Mouse (Mus musculus) cerebellum, postnatal 4 days (tissue): ENCODE data around the gene Cryba4.

Experiments
- DNase-seq, 2 experiments: peaks; one replicate each; pipeline ENCODE4 v3.0.0; 2022; ENCODE audit warnings: low spot score in 2 of 2, mixed read lengths in 1 of 2

Cryba4 gene

DNA sequence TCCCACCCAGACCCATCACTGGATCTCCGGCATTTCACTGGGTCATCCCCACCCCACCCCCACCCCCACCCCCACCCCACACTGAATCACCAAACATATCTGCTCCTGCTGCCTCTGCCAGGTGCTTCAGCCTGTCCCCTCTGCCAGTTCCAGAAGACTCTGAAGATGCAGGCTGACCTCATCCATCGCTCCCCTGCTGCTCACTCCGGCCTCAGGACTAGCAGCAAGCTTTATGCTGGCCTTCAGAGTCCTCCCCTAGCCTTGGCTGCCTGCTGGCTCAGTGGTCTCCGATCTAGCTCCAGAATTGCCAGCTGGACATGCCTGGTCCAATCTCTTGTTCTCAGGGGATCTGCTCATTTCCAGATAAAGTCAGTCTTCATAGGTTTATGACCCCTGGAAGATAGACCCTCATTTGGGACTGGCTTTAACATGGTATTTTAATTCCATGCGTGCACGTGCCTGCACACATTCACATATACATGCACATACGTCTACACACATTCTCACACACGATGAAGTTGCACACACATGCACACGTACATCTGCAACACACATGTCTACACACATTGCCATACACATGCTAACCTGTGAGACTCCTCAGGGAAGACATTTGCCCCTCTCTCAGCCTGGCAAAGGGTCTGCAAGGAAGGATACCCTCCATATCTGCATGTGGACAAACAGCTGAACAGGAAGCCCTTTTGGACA, 14.3 kb downstream of the Cryba4 start:
- no peak for DNase-seq

DNA sequence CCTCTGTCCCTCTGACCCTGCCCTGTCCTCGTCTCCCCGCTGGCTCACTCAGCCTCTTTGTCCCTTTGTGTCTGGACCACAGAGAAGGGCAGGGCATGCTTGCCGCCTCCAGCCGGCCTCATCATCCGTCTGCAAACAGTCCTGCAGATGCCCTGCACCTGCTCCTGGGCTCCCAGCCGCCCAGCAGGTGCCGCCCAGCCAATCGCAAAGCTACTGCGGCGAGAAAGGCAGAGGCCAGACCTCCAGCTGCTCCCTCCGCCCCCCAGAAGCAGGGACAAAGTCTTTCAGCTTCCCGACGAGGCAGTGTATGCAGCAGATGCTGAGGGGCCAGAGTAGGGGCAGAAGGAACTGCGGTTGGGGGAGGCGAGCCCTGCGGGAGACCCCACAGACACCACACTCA, 14.9 kb downstream of the Cryba4 start:
- peak in 1 of 2 experiments; percentile 76 for DNase-seq

DNA sequence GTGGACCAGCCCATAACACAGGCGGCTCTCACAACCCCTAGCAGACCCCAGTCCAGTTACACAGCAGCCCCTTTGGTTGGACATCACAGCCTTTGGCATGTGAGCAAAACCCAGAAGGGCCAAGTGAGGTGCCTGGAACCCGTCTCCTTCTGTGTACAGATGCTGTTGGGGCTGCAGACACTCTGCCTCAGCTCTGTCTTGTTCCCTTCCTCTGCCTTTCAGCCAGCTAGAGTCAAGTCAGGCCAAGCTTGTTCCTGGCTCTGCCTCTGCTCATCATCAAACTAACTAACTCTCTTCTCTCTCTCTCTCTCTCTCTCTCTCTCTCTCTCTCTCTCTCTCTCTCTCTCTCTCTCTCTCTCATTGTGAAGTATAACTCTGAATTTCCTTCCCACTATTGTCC, 15.7 kb downstream of the Cryba4 start:
- no peak for DNase-seq

DNA sequence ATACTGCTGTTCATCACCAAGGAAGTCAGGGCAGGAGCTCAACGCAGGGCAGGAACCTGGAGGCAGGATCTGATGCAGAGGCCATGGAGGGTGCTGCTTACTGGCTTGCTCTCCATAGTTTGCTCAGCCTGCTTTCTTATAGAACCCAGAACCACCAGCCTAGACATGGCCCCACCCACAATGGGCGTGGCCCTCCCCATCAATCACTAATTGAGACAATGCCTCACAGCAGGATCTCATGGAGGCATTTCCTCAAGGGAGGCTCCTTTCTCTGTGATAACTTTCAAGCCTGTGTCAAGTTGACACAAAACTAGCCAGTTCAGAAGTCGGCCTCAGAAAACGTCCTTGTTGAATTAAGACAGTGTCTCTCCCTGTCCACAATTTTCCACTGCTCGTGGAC, 16.5 kb downstream of the Cryba4 start:
- DNase-seq = no peak

DNA sequence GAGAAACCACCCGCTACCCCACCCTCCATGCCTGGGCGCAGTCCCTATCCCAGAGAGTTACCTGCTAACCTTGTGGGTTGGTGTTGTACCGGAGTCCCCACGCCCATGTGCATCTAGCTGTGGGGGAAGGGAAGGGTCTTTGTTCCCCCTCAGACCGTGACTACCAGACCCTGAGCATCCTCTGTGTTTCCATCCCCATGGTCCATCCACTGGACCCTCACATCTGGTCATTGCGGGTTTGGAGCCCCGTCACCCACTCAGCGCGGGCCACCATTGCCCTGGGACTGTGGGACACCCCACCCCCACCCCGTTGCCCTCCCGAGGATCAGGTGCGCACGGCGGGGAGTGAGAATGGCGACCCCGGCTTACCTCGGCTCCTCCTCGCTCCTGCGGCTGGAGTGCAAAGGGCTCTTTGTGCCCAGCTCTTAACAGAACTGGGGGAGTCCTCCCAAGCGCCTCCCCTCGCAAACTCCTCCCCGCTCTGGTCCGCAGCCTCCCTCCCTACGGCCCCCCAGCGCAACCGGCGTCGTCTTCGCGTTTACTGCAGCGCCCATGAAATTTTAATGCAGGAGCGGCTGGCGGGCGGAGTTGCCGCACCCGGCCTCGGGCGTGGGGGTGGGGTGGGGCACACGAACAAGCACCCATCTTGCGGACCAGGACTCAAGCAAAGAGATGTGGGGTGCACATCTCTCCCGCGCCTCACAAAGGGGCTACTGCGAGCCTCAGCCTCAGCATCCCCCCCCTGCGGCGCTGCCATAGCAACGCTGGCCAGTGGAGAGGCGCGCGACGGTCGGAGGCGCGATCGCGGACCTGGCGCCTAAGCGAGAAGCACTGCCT, 23.9 kb downstream of the Cryba4 start:
- peak; percentile 51 to 78 for DNase-seq

DNA sequence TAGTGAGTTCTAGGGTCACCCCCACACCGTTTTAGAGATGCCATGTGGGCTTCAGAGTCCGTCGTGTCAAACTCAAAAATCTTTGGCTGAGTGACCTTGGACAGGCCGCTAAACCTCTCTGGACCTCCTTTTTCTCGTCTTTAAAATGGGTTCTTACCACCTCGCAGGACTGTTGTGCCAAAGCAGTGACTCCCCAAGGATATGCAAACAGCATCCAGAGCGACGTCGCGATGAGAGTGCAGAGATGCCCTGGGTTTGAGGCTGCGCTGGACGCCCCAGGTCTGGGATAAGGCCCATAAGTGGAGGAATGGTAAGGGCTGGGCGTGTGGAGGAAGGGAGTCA, 24.4 kb downstream of the Cryba4 start:
- no peak for DNase-seq

DNA sequence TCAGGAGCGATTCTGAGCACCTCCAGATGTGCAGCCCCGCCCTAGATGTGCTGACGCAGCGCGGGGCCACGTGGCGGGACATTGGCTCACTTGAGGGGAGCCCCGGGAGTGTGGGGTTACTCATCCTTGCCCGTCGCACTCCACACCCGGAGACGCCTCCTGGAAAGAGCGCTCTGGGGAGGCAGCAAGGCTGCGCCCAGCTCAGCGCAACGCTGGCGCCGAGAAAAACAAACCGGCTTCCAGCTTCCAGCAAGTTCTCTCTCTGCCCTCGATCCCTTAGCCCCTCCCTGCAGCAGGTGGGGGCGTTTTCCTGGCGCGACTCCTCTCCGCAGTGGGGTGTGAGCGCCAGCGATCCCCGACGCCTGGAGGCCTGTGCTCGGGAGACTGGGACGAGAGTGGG, 25.0 kb downstream of the Cryba4 start:
- DNase-seq = no peak

DNA sequence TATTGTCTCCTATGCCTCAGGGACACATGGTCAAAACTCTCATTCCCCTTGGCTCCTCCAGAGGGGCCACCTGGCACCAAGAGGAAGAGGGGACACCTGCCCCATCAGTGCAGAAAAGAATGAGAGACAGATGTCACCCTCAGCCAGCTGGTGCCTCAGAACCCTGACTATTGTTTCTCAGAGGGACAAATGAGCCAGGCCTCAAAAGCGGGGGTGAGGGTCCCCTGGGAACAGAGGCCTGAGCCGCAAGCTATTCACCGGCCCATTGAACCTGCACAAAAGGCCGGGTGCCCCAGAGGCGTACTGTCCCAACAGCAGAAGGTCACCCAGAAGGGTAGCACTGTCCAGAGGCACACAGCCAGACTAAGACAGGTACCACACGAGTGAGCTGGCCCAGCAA, 26.7 kb downstream of the Cryba4 start:
- no peak for DNase-seq

DNA sequence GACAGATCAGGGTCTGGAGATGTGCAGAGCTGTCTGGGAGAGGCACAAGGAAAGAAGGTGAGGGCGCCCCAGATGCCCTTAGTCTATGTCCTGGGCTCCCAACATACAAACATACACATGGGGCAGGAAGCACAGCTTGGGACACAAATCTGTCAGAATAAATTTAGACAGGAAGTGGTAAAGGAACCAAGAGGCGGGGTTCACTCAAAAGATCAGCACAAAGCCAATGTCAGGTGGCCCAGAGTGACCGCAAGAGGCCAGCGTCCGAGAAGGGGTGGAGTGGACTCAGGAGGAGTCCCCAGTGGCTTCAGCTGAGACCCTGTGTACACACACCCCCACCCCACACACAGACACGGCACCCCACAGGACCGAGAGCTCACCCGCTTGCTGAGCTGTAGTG, 32.1 kb downstream of the Cryba4 start:
- no peak for DNase-seq

DNA sequence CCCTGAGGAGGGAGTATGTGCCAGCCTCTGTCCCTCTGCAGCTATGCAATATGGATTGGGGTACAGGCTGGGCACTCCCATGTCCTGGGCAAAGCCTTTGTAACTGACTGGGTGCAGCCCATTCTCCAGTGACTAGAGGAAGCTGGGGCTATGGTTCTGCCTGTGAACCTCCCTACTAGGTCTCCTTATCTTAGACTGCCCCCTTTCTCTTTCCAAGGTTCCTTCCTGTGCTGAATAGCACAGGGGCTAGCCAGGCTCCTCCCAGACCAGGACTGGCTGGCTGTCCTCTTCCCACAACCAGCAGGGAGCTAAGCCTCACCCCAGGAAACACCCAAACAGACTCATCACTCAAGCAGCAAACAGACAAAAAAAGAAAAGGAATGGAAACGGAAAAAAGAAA, 32.9 kb downstream of the Cryba4 start:
- no peak for DNase-seq

DNA sequence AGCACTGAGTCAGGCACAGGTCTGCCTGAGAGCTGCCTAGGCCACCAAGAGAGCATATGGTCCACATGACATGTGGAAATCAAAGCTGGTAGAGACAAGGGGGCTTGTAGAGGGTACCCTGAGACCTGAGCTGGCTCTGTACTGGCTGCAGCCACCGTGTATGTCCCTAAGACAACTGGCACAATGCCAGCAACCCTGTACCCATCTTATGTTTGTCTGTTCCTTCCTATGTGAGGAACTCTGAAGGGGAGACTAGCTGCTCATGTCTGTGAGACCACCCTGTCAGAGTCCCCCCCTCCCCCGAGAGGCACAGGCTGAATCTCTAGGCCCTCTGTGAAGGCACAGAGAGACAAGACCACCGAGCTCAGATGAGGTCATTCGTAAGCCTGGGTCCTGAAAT, 33.6 kb downstream of the Cryba4 start:
- DNase-seq = no peak

DNA sequence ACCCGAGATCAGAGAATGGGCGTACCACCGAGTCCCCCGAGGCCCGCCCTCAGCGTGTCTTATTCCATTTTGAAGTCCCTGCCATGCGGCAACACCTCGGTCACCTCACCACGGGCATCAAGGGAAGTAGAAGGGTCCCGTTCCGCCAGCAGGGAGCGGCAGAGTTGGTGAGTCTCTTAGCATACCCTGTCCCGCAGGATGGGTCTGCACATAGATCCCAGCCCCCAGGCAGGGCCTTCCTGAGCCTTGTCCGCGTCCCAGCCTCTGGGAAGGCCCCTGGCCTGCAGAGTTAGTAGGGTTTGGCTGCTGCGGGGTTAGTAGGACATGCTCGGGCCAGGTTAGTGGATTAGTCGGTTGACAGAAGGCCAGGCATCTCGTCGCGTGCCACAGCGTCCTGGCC, 35.3 kb downstream of the Cryba4 start:
- no peak for DNase-seq

DNA sequence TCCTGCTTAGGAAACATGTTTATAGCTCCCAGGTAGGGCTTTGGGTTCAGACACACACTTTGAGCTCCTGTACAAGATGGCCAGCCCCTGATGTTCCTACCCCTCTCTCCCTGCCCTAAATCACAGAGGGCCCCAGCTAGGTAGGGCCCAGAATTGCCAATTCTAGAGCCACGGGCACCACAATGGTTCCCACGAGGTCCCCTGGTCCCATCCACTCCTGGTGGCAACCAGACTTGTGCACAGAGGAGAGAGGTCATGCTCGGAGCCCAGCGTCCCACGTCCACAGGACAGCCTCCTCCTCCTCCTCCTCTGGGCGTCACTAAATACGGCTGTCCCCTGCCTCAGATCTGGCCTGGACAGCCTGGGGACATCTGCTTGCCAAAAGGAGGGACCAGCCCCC, 36.0 kb downstream of the Cryba4 start:
- no peak for DNase-seq

DNA sequence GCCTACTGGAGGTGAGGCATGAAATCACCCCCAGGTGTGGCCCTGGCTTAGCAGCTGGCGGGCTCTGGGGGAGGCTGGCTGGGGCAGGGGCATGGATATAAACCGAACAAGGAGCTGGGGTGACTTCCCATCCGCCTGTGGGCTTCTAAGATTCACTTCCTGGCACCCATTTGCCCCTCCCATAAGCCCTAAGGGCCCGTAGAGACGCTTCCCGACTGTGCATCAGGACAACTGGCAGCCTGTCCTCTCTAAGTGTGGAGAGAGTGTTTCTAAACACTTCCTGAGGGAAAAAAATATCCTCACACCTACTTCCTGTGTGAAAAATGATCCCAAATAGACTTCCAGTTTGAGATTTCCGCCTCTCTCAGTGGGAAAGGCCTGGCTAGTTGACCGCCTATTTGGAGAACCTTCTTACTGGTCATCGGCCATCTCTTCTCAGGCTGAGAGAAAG, 36.5 kb downstream of the Cryba4 start:
- no peak for DNase-seq

DNA sequence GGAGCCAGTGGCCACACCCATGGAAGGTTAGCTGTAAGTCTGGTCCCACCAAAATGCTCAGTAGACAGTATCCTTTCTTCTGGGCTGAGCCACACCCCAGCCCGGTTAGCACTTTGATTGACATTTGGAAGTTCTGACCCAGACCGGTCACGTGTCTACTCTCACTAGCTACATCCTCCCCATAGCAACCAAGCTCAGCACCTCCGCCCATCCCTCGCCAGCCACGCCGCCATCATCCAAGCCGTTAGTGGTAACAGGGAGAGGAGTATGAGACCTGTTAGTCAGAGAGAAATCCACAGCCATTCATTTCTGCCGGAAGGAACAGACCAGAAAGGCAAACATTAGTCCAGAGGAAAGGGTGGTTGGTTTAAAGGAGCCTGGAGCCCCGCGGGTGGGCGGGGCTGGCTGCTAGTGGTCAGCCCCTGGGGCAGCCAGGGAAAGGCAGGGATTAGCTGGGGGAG, 37.0 kb downstream of the Cryba4 start:
- DNase-seq = peak in 1 of 2 experiments; percentile 33

DNA sequence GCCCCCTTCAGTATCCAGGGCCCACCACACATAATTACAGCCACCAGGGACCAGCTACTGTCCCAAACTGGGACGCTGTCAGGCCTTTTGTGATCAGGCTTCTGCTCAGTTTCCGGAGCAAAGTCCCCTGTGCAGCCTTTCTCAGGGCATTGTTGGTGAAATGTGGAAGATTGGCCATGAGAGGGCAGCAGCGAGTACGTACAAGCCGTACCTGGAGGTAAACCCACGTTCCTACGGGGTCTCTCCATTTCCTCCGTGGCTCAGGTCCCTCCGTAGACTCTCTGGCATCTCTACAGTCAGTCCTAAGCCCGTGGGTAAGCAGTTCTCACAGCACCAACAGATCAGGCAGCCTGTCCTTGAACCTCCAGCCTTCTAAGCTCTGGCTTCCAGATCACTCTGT, 37.9 kb downstream of the Cryba4 start:
- peak; percentile 69 to 84 for DNase-seq

DNA sequence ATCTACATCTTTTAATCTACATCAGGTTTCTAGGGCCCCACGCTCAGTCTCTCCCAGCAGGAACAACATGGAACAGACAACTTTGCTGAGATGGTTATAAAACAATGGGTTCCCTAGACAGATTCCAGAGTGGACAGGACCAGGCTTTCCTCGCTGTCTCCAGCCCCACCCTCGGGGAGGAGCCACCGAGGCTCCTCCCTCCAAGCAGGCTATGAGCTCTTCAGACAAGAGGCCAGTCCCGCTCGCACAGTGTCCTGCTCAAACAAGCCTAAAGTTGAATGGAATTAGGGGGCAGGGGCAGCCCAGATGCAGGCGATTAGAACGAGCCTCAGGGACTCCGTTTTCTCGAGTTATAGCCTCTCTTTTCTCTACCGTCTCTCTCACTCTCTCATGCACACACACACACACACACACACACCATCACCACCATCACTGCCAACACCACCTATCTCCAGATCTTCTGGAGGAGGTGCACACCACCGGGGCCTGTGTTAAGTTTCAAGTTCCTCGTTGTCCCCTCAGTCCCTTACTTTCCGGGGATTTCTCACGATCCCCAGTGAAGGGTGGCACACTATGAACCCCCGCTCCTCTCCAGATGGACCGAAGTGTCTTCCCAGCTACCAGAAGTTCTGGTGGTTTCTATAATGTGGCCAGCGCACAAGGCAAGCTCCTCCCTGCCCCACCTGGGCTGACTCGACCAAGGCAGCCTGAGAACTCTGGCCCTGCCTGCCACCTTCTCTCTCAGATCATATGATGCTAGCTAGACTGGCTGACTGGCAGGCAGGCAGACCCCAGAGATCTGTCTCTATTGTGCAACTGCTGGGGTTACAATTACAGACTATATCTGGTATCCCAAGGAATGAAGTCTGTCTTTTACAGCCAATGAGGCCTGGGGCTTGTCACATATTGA, 38.7 kb downstream of the Cryba4 start:
- peak in 1 of 2 experiments; percentile 47 for DNase-seq

DNA sequence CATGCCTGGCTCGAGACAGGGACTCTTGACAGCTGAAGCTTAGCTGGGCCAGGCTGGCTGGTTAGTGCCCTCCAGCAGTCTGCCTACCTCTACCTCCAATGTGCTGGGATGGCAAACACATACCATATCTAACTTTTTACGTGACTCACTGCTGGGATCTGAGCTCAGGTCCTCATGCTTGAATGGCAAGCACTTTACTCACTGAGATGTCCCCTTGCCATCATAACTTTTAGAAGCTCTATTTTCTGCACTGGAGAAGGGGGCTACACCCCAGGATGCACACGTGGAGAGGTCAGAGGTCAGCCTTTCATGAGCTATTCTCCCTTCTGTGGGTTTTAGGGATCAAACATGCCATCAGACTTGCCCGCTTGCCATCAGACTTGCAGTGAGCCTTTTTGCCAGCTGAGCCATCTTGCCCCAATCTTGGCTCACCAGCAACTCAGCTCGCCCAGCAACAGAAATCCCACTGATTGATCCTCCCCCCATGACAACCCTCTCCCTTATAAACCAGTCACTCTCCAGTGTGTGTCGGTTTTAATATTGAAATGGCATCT, 39.5 kb downstream of the Cryba4 start:
- DNase-seq = no peak

DNA sequence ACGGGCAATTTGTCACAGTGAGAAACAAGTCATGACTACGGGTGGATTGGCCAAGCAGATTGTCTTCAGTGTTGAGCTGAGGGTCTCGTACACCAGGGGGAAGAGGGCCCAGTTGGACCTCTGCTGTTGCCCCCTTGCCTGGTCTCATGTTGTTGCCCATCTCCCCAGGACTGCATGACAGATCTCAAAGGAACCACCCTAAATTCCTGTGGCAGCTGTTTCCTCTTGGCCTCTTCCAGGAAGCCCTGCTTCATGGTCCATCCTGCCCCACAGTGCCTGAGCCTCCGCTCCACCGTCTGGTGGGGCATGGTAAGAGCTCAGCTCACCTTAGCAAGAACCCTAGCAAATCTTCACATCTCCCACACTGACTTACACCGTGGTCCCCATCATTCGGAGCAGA, 40.4 kb downstream of the Cryba4 start:
- DNase-seq = no peak

DNA sequence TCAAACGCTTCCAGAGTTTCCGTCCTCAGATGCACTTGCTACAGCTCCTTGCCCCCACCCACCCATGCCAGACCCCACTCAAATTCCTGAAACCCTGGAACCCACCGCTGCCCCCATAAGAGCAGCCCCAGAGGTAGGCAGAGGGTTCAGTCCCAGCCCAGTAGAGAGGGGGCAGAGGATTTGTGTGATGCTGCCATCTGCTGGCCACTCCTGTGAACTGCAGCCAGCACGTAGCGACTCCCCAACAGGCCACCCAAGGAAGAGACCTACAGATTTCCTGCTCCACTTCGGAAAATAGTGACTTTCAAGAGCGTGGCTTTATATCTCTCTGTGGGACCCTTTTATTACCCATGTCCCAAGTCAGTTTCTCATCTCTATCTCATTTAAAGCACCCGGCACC, 42.2 kb downstream of the Cryba4 start:
- DNase-seq = peak; percentile 71 to 79

DNA sequence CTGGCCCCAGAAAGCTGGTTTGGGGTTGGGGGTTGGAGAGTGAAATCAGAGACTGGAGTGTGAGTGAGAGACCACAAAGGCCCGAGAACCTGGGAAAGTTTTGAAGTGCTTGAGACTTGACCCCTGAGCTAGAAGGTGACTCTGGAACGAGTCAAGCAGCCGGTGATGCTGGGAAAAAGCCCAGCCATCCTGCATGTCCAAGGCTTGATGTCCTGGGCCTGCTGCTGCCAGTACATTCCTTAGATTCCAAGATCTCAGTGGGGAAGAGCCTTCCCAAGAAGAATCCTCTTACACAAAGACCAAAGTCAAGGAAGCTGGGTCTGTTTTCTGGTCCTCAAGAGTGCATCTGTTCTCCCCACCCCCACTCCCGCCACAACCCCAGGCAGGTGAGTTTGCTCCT, 44.0 kb downstream of the Cryba4 start:
- no peak for DNase-seq
